8 mouse cellular contexts compared by ENCODE assay signal in the genomic region with DNA sequence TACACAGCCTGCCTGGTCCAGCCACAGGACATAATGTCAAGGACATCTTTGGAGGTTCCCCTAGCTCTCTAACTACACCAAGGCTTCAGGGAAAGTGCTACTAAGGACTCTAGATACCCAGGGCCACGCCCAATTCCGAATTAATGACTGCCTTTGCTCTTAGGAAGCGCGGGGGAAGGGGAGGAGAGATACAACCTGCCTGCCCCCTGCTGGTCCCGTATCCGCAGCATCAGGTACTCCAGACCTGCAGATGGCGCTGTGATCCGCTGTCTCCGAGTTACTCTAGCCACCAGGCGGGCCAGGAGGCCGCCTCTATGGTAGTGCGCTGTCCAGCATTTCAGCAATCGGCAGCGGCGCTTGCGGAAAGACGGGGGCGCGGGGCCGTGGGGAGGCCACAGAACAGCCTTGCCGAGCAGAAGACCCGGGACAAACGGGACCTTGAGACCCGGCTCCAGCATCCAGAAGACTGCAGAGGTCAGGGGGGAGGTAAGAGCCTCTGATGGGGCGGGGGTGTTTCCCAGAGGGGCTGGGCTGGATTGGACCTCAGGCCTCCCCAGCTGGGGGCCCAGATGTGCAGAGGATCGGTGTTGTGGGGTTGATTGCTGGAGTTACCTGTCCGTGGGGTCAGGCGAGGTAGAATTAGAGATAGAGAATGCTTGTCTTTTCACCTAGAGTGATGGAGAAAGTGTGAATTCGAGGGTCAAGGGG. TPM values are rescaled to one million over a fixed set of nuclear protein-coding genes. Genes with fewer than 3 reads are reported as not detected.
A peak's percentile ranks its signal among the peaks of the same experiment; 100 is the strongest.
DNase-seq lines count a peak whose midpoint lies in the region; ATAC-seq and TF ChIP-seq lines count a peak whose summit lies in the region.

TSS of gene Srrm3 (plus strand) at position 336 of the 708 bp plus-strand sequence.

- TF ChIP-seq EP300 in liver, embryonic 14.5 days (IDR thresholded peaks at IDR 0.05; ENCODE audit: low read depth), result no peak
- no peak for TF ChIP-seq EP300 in stomach, postnatal 0 days (optimal IDR thresholded peaks at IDR 0.05)

- H3K4me1 ChIP-seq in heart, embryonic 16.5 days (ENCODE audit: control insufficient read depth, insufficient read depth, low read length), result peaks cover 2% of the 10 kb centered on the region; the same call in 1 of the 2 replicates
- no peaks in the 10 kb centered on the region; a peak in 1 of 4 replicates for H3K4me1 ChIP-seq in liver, embryonic 14.5 days (replicated peaks; ENCODE audit: control insufficient read depth in 2 of 2, insufficient read depth in 2 of 2, low read length in 1 of 2)
- H3K4me1 ChIP-seq in neural tube, embryonic 12.5 days, result peaks cover 23% of the 10 kb centered on the region
- no peaks in the 10 kb centered on the region for H3K4me1 ChIP-seq in stomach, postnatal 0 days (replicated peaks; ENCODE audit: control insufficient read depth, insufficient read depth)

- H3K4me3 ChIP-seq in heart, embryonic 16.5 days (ENCODE audit: low read length), result no peak within 1 kb of the TSS
- no peak within 1 kb of the TSS for H3K4me3 ChIP-seq in liver, embryonic 14.5 days (ENCODE audit: insufficient read depth in 1 of 2, low read depth in 2 of 2, low read length in 2 of 2)
- peak within 1 kb of the TSS; percentile 49 for H3K4me3 ChIP-seq in neural tube, embryonic 12.5 days
- H3K4me3 ChIP-seq in stomach, postnatal 0 days (ENCODE audit: low read depth, low read length), result no peak within 1 kb of the TSS

- TF ChIP-seq POLR2A in brain, embryonic 14.5 days (IDR thresholded peaks at IDR 0.05; ENCODE audit: borderline replicate concordance, extremely low read depth, insufficient read depth, insufficient read length, poor library complexity, severe bottlenecking), result 0 out of 2 replicates have a peak, but pooled peaks have one; percentile 14

- DNase-seq in CD4-positive, CD25-positive, alpha-beta regulatory T cell, adult 2 months (ENCODE audit: low read depth, low spot score), result peak; percentile 96
- DNase-seq in brain, embryonic 14.5 days (ENCODE audit: low read depth), result peak; percentile 96
- DNase-seq in kidney, postnatal 25 days, result peak; percentile 91 to 95
- peak; percentile 63 to 73 (median 70) for DNase-seq in liver, embryonic 14.5 days (ENCODE audit: low read depth in 3 of 3, low spot score in 3 of 3)
- peak; percentile 92 for DNase-seq in stomach, postnatal 0 days (ENCODE audit: low spot score)

- no peaks in the 10 kb centered on the region for H3K36me3 ChIP-seq in heart, embryonic 16.5 days (ENCODE audit: control insufficient read depth, insufficient read depth)
- no peaks in the 10 kb centered on the region for H3K36me3 ChIP-seq in liver, embryonic 14.5 days (replicated peaks; ENCODE audit: control insufficient read depth, insufficient read depth, low read depth)
- peaks cover 2% of the 10 kb centered on the region; the same call in 1 of the 2 replicates for H3K36me3 ChIP-seq in neural tube, embryonic 12.5 days
- H3K36me3 ChIP-seq in stomach, postnatal 0 days (ENCODE audit: control insufficient read depth, insufficient read depth, low read length), result no peaks in the 10 kb centered on the region

- no peak within 1 kb of the TSS for H3K9ac ChIP-seq in heart, embryonic 16.5 days (ENCODE audit: low read length)
- no peak within 1 kb of the TSS for H3K9ac ChIP-seq in liver, embryonic 14.5 days (replicated peaks)
- H3K9ac ChIP-seq in neural tube, embryonic 12.5 days, result peak within 1 kb of the TSS; percentile 69
- no peak within 1 kb of the TSS for H3K9ac ChIP-seq in stomach, postnatal 0 days (ENCODE audit: low read length)

- ATAC-seq in erythroid progenitor cell, adult 5-6 weeks (replicated peaks; ENCODE audit: low FRiP score, poor library complexity, severe bottlenecking), result peak; percentile 71
- peak; percentile 49; the same call in 1 of the 2 replicates for ATAC-seq in heart, embryonic 16.5 days (replicated peaks; ENCODE audit: extremely low read depth, insufficient read depth, low FRiP score)
- peak; percentile 60 for ATAC-seq in liver, embryonic 14.5 days (ENCODE audit: insufficient read depth)
- peak; percentile 48; the same call in 1 of the 2 replicates for ATAC-seq in neural tube, embryonic 12.5 days (ENCODE audit: low FRiP score, low read depth)
- peak; percentile 79 for ATAC-seq in stomach, postnatal 0 days (ENCODE audit: low FRiP score, low TSS enrichment)

- H3K27me3 ChIP-seq in heart, embryonic 16.5 days (ENCODE audit: control insufficient read depth, insufficient read depth, low read length), result 0 out of 2 replicates have a peak, but pooled peaks cover 2% of the 10 kb centered on the region
- no peaks in the 10 kb centered on the region for H3K27me3 ChIP-seq in liver, embryonic 14.5 days (ENCODE audit: control insufficient read depth, insufficient read depth, low read length)
- no peaks in the 10 kb centered on the region for H3K27me3 ChIP-seq in neural tube, embryonic 12.5 days (replicated peaks)
- H3K27me3 ChIP-seq in stomach, postnatal 0 days (ENCODE audit: control insufficient read depth, insufficient read depth, low read length), result no peaks in the 10 kb centered on the region

- H3K4me2 ChIP-seq in heart, embryonic 16.5 days (ENCODE audit: low read depth, low read length), result no peak within 1 kb of the TSS
- no peak within 1 kb of the TSS for H3K4me2 ChIP-seq in liver, embryonic 14.5 days (ENCODE audit: low read depth)
- peak within 1 kb of the TSS; percentile 72 for H3K4me2 ChIP-seq in neural tube, embryonic 12.5 days (replicated peaks)
- H3K4me2 ChIP-seq in stomach, postnatal 0 days (replicated peaks; ENCODE audit: low read depth), result no peak within 1 kb of the TSS

- no peak within 1 kb of the TSS for H3K27ac ChIP-seq in heart, embryonic 16.5 days (ENCODE audit: low read length)
- no peak within 1 kb of the TSS for H3K27ac ChIP-seq in liver, embryonic 14.5 days
- H3K27ac ChIP-seq in neural tube, embryonic 12.5 days, result no peak within 1 kb of the TSS
- H3K27ac ChIP-seq in stomach, postnatal 0 days (replicated peaks), result no peak within 1 kb of the TSS

- 4% methylated on average over 29 of the region's 29 CpGs for whole genome bisulfite sequencing in heart, embryonic 16.5 days
- 4% methylated on average over 29 of the region's 29 CpGs for WGBS in liver, embryonic 14.5 days (ENCODE audit: insufficient replicate concordance)
- 5% methylated on average over 29 of the region's 29 CpGs for WGBS in neural tube, embryonic 12.5 days
- 5% methylated on average over 29 of the region's 29 CpGs for WGBS in stomach, postnatal 0 days

- H3K9me3 ChIP-seq in heart, embryonic 16.5 days (replicated peaks; ENCODE audit: control insufficient read depth, low read length), result no peaks in the 10 kb centered on the region
- no peaks in the 10 kb centered on the region for H3K9me3 ChIP-seq in liver, embryonic 14.5 days (ENCODE audit: control insufficient read depth, low read length)
- no peaks in the 10 kb centered on the region for H3K9me3 ChIP-seq in neural tube, embryonic 12.5 days
- H3K9me3 ChIP-seq in stomach, postnatal 0 days (ENCODE audit: control insufficient read depth, low read length), result no peaks in the 10 kb centered on the region

- TF ChIP-seq CTCF in brain, embryonic 14.5 days (IDR thresholded peaks at IDR 0.05; ENCODE audit: borderline replicate concordance, extremely low read depth, insufficient read depth, insufficient read length), result peak; percentile 100
- TF ChIP-seq CTCF in liver, embryonic 14.5 days (IDR thresholded peaks at IDR 0.05; ENCODE audit: low read depth), result peak; percentile 99
- peak; percentile 100 for TF ChIP-seq CTCF in stomach, postnatal 0 days (IDR thresholded peaks at IDR 0.05; ENCODE audit: low read depth)

RNA-seq across cellular contexts. Expression of gene Srrm3, which starts in this region (rescaled TPM):
- 57.1 and 82.6 TPM in 2 replicates for polyA plus RNA-seq in brain, embryonic 14.5 days (2012; rRNA removed)
- total RNA-seq in erythroid progenitor cell, adult 5-6 weeks (2015; ENCODE audit: low replicate concordance), result not detected in 2 replicates
- total RNA-seq in erythroid progenitor cell, adult 5-6 weeks (2017; ENCODE audit: low replicate concordance), result not detected in 2 replicates
- 0.07 and 0.09 TPM in 2 replicates for polyA plus RNA-seq in heart, embryonic 16.5 days (2015; fragmentation: Nextera tagmentation; extraction: Ambion mirVana)
- 0.01 and 0.27 TPM in 2 replicates for polyA plus RNA-seq in liver, embryonic 14.5 days (2012; rRNA removed)
- polyA plus RNA-seq in liver, embryonic 14.5 days (2014; fragmentation: Nextera tagmentation; extraction: Ambion mirVana), result not detected in 2 replicates
- 71.4 and 77.2 TPM in 2 replicates for polyA plus RNA-seq in neural tube, embryonic 12.5 days (2016; fragmentation: Nextera tagmentation; extraction: Ambion mirVana)
- polyA plus RNA-seq in stomach, postnatal 0 days (2015; fragmentation: Nextera tagmentation; extraction: Ambion mirVana), result 0.67 TPM in 2 replicates

Comparison
In these comparisons a context has a peak if more than half of its experiments do, and no peak if none do; other contexts are left out.
1. RNA of gene Srrm3 (polyA plus RNA-seq): 57.1 to 82.6 TPM in brain, embryonic 14.5 days and 71.4 to 77.2 TPM in neural tube, embryonic 12.5 days; 0.67 TPM in stomach, postnatal 0 days, 0.07 to 0.09 TPM in heart, embryonic 16.5 days and 0.01 to 0.27 TPM in liver, embryonic 14.5 days; every median in the first group is over 10 times any median in the second.
2. Peak in ATAC-seq in erythroid progenitor cell, adult 5-6 weeks; RNA of the gene not detected or under 1 TPM.
3. Peak in ATAC-seq in heart, embryonic 16.5 days; RNA of the gene not detected or under 1 TPM.
4. Peak in DNase-seq and ATAC-seq in liver, embryonic 14.5 days; RNA of the gene not detected or under 1 TPM.
5. Peak in DNase-seq and ATAC-seq in stomach, postnatal 0 days; RNA of the gene not detected or under 1 TPM.
6. Peak in every context shown above with its lines, with median percentiles within 50 percentile points of each other: DNase-seq, CTCF ChIP-seq and ATAC-seq.